Mouse (Mus musculus) forebrain, embryonic 12.5 days (tissue): ENCODE data around the gene Cebpb. TPM values are rescaled to one million over a fixed set of nuclear protein-coding genes. Genes with fewer than 3 reads are reported as not detected.
"Not testable (repeated sequence)": the region's sequence is repeated elsewhere in the genome, so short reads cannot be mapped to it uniquely, and the experiment has no call there.

ENCODE experiments used
- ATAC-seq: fragments of 200-750 bp; cut with Nextera tagmentation; 2 replicates; pipeline ENCODE4 v1.8.0; 2017; ENCODE audit warnings: moderate TSS enrichment; ENCODE audit not compliant: low FRiP score
- H3K27ac ChIP-seq: fragments of 300-500 bp; sonication (generic); 2 replicates; pipeline ENCODE4 v1.5.1; 2016; ENCODE audit warnings: mild to moderate bottlenecking
- H3K27me3 ChIP-seq: fragments of 300-500 bp; sonication (generic); 2 replicates; pipeline ENCODE4 v1.6.1; 2016; ENCODE audit warnings: mild to moderate bottlenecking
- H3K36me3 ChIP-seq: fragments of 300-500 bp; sonication (generic); replicated peaks from 2 replicates; pipeline ENCODE4 v1.6.1; 2016; ENCODE audit warnings: mild to moderate bottlenecking
- H3K4me1 ChIP-seq: fragments of 300-500 bp; sonication (generic); 2 replicates; pipeline ENCODE4 v1.6.1; 2016
- H3K4me2 ChIP-seq: fragments of 300-500 bp; sonication (generic); 2 replicates; pipeline ENCODE4 v1.6.1; 2016; ENCODE audit warnings: mild to moderate bottlenecking, moderate library complexity
- H3K4me3 ChIP-seq: fragments of 300-500 bp; sonication (generic); replicated peaks from 2 replicates; pipeline ENCODE4 v1.5.1; 2016; ENCODE audit warnings: mild to moderate bottlenecking
- H3K9ac ChIP-seq: fragments of 300-500 bp; sonication (generic); 2 replicates; pipeline ENCODE4 v1.6.1; 2016; ENCODE audit warnings: mild to moderate bottlenecking
- H3K9me3 ChIP-seq: fragments of 300-500 bp; sonication (generic); 2 replicates; pipeline ENCODE4 v1.6.1; 2016
- WGBS: fragments of 180-500 bp; shearing (Covaris S2); methylation state at CpG from one replicate; pipeline ENCODE4 v1.1.7; 2016; 5-methylcytosine and 5-hydroxymethylcytosine counted together
- polyA plus RNA-seq: library from polyadenylated mRNA; unstranded; fragments of >200 nt; fragmentation: Nextera tagmentation; extraction: Ambion mirVana; gene quantifications from 2 replicates; pipeline ENCODE4 v1.2.1, GENCODE M21; 2016

Gene Cebpb
- 0.95 and 1.5 TPM in 2 replicates for polyA plus RNA-seq

DNA sequence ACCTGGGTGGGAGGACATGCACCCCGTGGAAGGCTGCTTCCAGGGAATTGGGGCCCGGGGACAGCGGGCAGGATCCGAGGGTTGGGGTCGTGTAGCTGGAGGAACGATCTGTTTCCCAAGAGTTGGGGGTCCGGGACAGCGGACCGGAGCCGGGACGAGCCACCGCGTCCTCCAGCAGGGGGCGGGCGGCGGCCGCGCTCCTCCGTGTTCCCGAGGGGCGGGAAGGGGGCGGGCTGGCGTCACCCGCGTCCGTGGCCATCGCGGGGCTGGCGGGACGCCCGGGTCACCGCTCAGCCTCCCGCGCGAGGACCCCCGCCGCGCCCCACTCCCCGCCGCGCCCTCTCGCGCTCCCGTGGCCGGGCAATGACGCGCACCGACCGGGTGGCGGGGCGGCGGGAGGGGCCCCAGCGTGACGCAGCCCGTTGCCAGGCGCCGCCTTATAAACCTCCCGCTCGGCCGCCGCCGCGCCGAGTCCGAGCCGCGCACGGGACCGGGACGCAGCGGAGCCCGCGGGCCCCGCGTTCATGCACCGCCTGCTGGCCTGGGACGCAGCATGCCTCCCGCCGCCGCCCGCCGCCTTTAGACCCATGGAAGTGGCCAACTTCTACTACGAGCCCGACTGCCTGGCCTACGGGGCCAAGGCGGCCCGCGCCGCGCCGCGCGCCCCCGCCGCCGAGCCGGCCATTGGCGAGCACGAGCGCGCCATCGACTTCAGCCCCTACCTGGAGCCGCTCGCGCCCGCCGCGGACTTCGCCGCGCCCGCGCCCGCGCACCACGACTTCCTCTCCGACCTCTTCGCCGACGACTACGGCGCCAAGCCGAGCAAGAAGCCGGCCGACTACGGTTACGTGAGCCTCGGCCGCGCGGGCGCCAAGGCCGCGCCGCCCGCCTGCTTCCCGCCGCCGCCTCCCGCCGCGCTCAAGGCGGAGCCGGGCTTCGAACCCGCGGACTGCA is at the start of gene Cebpb:
Cebpb (plus strand) TSS at position 418 of the 954 bp plus-strand sequence.
- H3K4me3 ChIP-seq, result peak within 1 kb of the TSS; percentile 67
- H3K36me3 ChIP-seq, result no peaks in the 10 kb centered on the region
- H3K4me2 ChIP-seq, result peak within 1 kb of the TSS; percentile 94
- 0 out of 2 replicates have a peak within 1 kb of the TSS, but pooled peaks have one; percentile 25 for H3K27ac ChIP-seq
- ATAC-seq, result peak; percentile 55
- under 1% methylated on average over 78 of the region's 147 CpGs for WGBS
- H3K4me1 ChIP-seq, result peaks cover 16% of the 10 kb centered on the region
- peaks cover 71% of the 10 kb centered on the region for H3K27me3 ChIP-seq
- peak within 1 kb of the TSS; percentile 59 for H3K9ac ChIP-seq
- no peaks in the 10 kb centered on the region for H3K9me3 ChIP-seq

DNA sequence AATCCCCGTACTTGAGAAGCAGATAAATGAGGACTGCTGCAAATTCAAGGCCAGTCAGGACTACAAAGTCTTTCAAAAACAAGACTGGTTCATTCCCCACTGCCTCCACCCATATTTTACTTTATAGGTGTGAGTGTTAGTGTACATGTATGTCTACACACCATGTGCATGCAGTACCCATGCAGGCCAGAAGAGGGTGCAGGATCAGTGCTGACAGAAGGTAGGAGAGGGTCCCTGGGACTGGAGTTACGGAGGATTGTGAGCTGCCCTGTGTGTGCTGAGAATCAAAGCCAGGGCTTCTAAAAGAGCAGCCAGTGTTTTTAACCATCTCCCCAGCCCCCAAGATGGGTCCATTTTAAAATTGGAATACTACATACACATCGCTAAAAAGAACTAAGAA is 48.4 kb upstream of the Cebpb start:
- ATAC-seq, result no peak
- Histone ChIP-seq H3K27ac (no peak overlapping the region), H3K9me3 (no peaks in the 10 kb centered on the region), H3K4me1 (no peaks in the 10 kb centered on the region), H3K36me3 (peaks cover 17% of the 10 kb centered on the region), H3K9ac (no peak overlapping the region), H3K4me3 (no peak overlapping the region), H3K4me2 (no peak overlapping the region), H3K27me3 (no peaks in the 10 kb centered on the region)
- WGBS, result 73% methylated on average over 3 of the region's 3 CpGs

DNA sequence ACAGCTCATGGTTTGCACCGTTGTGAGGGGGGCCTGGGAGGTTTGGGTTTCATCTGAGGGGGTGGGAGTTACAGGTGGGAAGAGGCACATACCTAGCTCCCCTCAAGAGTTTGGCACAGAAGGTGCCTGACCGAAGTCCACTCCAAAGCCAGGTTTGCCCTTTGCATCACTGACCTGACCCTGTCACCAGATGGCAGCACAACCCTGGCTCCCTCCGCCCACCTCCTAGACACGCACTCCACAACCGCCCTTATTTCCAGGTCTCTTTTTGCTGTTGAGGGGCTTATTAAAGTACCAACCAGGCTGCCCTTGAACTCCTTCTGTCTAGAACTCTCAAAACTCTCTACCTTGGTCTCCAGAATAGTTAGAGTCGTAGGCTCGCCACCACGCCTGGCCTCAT is 47.4 kb upstream of the Cebpb start:
- ATAC-seq, result no peak
- Histone ChIP-seq H3K27me3 (no peaks in the 10 kb centered on the region), H3K4me1 (no peaks in the 10 kb centered on the region), H3K4me2 (no peak overlapping the region), H3K27ac (no peak overlapping the region), H3K9ac (no peak overlapping the region), H3K4me3 (no peak overlapping the region), H3K9me3 (no peaks in the 10 kb centered on the region), H3K36me3 (peaks cover 26% of the 10 kb centered on the region)
- WGBS, result 47% methylated on average over 8 of the region's 8 CpGs

DNA sequence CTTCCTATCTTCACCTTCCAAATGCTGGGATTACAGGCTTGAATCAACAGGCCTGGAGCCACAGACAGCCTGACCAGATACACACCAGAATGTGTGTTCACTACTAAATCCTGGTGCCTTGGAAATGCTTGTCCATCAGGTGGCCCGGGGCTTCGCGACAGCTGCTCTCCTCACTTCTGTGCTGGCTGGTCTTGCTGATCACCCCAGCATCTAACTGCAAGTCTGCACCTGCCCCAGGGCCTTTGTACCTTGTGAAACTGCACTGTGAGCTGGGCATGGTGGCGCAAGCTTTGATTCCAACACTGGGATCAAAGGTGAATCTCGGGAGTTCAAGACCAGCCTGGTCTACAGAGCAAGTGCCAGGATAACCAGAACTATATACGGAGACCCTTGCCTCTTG is 46.6 kb upstream of the Cebpb start:
- H3K9ac ChIP-seq, result no peak overlapping the region
- ATAC-seq, result no peak
- H3K36me3 ChIP-seq, result peaks cover 29% of the 10 kb centered on the region
- H3K27ac ChIP-seq, result no peak overlapping the region
- no peak overlapping the region for H3K4me3 ChIP-seq
- H3K9me3 ChIP-seq, result no peaks in the 10 kb centered on the region
- 91% methylated on average over 6 of the region's 6 CpGs for WGBS
- no peaks in the 10 kb centered on the region for H3K27me3 ChIP-seq
- H3K4me2 ChIP-seq, result no peak overlapping the region
- no peaks in the 10 kb centered on the region for H3K4me1 ChIP-seq

DNA sequence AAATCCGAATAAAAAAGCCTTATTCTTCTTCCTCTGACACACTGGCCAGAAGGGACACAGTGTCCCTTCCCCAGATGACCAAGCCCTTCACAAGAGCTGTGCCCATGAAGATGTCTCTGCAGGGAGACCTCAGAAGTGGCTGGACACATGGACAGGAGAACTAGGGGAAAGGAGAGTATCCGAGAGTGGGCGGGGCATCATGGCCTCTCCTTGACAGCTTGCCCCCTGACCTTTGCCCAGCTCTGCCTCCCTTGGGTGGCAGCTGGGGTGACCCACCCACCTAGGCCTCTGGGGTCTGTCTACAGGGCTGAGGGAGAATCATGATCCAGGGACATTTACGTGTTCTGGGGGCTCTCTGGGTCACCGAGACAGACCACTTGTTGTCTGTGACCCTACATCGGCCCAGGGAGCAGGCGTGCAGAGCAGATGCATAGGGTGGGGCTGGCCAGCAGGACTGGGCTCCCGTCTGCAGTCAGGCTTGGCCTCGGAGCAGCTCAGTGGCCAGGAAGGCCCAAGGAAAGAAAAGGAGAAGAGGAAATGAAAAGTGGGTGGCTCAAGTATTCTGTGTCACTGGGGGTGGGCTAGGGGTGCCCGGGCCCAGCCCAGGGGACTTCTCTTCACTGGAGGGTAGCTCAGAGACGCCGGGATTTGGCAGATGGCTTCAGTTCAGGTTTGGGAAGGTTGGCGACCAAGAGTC is 45.2 kb upstream of the Cebpb start:
- ATAC-seq, H3K4me2 ChIP-seq, H3K4me3 ChIP-seq, H3K4me1 ChIP-seq, H3K27me3 ChIP-seq, H3K9ac ChIP-seq, H3K27ac ChIP-seq, H3K9me3 ChIP-seq: not testable (repeated sequence)
- WGBS, result 88% methylated on average over 13 of the region's 13 CpGs
- peaks cover 35% of the 10 kb centered on the region for H3K36me3 ChIP-seq

DNA sequence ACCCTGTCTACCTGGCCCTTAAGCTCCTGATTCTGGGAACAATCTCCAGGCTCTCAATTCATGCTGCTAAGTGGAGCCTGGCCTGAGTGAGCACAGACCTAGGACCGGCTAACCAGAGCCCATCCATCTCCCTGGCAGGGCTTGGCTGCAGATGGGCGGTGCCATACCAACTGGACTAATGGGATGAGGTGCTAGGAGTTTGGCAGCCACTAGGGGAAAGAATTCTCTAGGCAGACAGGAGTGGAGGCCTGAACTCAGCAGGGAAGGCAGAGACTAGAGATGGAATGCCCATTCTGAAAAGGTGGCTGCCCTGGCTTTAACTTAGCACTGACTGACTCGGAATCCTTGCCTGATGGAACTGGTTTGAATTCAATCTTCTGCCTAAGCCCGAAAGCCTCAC is 42.3 kb upstream of the Cebpb start:
- 76% methylated on average over 4 of the region's 4 CpGs for WGBS
- peaks cover 48% of the 10 kb centered on the region for H3K36me3 ChIP-seq

DNA sequence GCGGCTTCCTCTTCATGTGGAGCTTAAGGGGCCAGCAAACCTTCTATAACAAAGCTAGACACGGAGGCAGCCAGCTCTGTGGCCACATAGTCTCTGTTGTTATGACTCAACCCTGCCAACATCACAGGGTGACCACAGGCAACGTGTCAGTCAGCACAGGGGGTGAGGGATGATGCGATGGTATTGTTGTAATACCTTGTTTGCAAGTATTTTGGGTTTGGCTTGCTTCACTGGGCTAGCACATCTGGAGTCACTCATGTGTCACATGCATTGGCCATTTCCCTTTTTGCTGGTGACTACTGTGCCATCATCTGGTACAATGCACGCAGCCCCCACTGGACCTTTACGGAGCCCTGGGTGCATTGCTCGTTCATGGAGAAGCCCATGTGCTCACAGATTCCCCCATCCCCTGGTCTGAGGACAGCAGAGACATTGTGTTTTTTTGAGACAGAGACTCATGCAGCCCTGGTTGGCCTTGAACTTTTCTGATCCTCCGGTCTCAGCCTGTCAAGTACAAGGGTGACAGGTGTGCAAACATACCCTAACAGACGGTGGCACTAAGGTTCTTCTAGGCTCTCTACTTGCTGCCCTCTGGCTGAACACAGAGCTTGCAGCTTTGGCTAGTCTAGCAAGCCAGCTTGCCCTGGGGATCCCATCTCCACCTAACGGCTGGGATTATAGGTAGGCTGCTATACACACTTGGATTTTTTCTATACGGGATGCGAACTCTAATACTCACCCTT is 39.3 kb upstream of the Cebpb start:
- H3K36me3 ChIP-seq, result peaks cover 64% of the 10 kb centered on the region

More for the DNA sequence above, 42.3 kb upstream of the Cebpb start:
- H3K4me3 ChIP-seq, result no peak overlapping the region
- no peak overlapping the region for H3K9ac ChIP-seq
- H3K27me3 ChIP-seq, result no peaks in the 10 kb centered on the region
- no peak for ATAC-seq
- H3K4me2 ChIP-seq, result no peak overlapping the region
- no peak overlapping the region for H3K27ac ChIP-seq
- H3K9me3 ChIP-seq, result no peaks in the 10 kb centered on the region
- H3K4me1 ChIP-seq, result no peaks in the 10 kb centered on the region

DNA sequence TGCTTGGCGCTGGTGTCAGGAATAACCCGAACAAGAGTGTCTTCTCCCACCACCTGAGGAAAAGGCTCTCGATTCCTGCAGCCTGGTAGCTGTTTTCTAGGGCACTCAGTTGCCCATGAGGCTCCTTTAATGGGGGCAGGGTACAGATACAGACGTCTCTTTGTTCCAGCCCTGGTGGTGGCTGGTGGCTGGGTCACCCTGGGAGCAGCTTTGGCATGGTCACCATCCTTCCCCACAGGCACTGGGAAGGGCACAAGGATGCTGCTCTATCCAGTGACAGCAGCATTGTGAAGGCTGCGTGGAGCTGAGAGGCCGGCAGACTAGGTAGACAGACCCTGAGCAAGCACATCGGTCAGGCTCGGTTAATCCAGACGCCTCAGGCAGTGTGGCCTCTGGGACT is 37.1 kb upstream of the Cebpb start:
- Histone ChIP-seq H3K9ac (no peak overlapping the region), H3K9me3 (no peaks in the 10 kb centered on the region), H3K27ac (no peak overlapping the region), H3K27me3 (no peaks in the 10 kb centered on the region), H3K36me3 (peaks cover 47% of the 10 kb centered on the region), H3K4me3 (no peak overlapping the region), H3K4me2 (no peak overlapping the region), H3K4me1 (no peaks in the 10 kb centered on the region)
- WGBS, result 90% methylated on average over 9 of the region's 9 CpGs
- ATAC-seq, result no peak

More for the DNA sequence above, 39.3 kb upstream of the Cebpb start:
- Histone ChIP-seq H3K9ac (no peak overlapping the region), H3K4me1 (no peaks in the 10 kb centered on the region), H3K4me3 (no peak overlapping the region), H3K4me2 (no peak overlapping the region), H3K27me3 (no peaks in the 10 kb centered on the region), H3K27ac (no peak overlapping the region), H3K9me3 (no peaks in the 10 kb centered on the region)
- ATAC-seq, result no peak
- WGBS, result 90% methylated on average over 12 of the region's 12 CpGs

DNA sequence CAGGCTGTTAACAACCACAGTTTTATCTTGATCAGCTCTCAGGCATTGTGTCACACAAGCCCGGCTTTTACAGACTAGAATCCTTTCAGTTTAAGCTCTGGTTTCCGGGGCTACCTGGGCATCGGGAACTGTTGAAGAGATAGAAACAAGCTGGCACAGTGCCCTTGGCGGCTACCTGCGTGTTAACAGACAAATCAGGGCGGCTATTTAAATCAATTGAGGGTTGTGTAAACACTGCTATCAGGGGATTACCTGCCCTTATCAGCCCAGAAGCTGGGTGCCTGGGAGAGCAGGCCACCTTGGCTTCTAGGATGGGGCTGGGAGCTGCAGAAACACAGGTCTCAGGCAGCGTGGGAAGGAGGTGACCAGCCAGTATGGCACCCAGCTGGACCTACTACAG is 36.0 kb upstream of the Cebpb start:
- Histone ChIP-seq H3K4me2 (no peak overlapping the region), H3K27me3 (no peaks in the 10 kb centered on the region), H3K27ac (no peak overlapping the region), H3K4me1 (no peaks in the 10 kb centered on the region), H3K9ac (no peak overlapping the region), H3K4me3 (no peak overlapping the region), H3K9me3 (no peaks in the 10 kb centered on the region), H3K36me3 (peaks cover 45% of the 10 kb centered on the region)
- WGBS, result 86% methylated on average over 7 of the region's 7 CpGs
- no peak for ATAC-seq

DNA sequence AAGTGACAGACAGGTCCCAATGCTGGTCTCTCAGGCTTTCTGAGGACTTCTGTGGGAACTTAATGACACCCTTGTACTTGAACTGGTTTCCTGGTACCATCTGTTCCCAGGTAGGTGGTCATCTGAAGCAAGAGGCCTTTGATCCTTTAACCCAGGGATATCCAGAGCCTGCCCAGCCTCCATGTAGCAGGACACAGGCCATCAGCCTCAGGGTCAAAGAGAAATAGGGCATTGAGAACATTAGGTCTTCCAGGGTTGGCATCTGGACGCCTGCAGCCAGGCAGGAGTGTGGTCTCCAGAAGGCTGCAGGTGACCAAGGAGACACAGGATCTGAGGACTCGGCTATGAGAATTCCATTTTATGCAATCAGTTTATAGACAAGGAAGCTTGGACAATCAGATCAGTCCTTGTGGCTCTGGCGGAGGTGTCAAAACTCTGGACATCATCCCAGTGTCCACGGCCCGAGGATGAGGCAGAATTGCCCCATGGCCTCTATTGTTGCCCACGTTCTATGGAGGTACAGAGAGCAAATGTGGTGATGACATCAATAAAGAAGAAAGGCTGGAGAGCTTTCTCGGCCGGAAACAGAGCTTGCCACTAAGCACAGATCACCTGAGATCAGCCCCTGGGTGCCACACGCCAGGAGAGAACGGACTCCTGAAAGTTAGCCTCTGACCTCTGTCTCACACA is 33.7 kb upstream of the Cebpb start:
- ATAC-seq, result no peak
- Histone ChIP-seq H3K4me3 (no peak overlapping the region), H3K27me3 (no peaks in the 10 kb centered on the region), H3K27ac (no peak overlapping the region), H3K4me2 (no peak overlapping the region), H3K9me3 (no peaks in the 10 kb centered on the region), H3K4me1 (peaks cover 14% of the 10 kb centered on the region), H3K36me3 (peaks cover 37% of the 10 kb centered on the region), H3K9ac (no peak overlapping the region)
- WGBS, result 87% methylated on average over 10 of the region's 10 CpGs

DNA sequence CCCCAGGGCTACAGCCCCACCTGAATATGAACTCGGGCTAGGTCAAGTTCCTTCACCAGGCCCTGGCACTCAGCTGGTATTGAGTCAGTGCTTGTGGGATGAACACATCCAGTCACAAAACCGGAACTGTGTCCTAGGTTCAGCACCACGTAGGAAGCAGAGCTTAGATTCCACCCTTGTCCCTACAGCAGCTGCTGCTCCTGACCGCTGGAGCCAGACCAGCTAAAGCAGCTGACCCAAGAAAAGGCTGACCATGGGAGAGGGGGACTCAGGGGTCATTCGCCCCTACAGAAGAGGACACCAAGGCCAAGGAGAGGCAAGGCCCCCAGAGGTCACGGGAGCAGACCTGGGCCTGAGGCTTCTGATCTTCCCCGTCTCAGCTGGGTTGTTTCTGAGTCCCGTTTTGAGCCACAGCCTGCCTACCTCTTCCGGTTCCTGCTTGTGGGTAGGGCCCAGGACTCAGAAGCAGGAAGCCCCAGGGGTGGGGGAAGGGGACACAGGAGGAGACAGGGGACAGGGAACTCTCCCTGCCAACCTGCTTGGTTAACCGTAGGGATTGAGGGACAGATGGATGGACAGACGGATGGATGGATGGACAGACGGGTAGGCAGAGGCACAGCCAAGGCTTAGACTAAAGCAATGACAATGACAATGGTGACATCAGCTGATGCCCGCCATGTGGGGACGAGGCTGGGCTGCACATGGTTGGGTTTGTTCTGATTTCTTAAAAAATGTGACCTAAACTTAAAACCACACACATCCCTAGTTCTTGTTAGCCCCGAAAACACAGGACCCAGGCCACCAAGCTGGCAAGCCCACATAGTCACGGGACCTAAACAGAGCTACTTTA is 31.9 kb upstream of the Cebpb start:
- Histone ChIP-seq H3K9ac (no peak overlapping the region), H3K9me3 (no peaks in the 10 kb centered on the region), H3K27ac (no peak overlapping the region), H3K4me3 (no peak overlapping the region), H3K4me1 (peaks cover 24% of the 10 kb centered on the region), H3K36me3 (peaks cover 27% of the 10 kb centered on the region), H3K4me2 (no peak overlapping the region), H3K27me3 (peaks cover under 1% of the 10 kb centered on the region; the same call in 1 of the 2 replicates)
- ATAC-seq, result no peak
- WGBS, result 87% methylated on average over 16 of the region's 16 CpGs
